Mouse (Mus musculus) ES-CJ7 (cell line): ENCODE results near the gene Lce1a1.
"Not testable (repeated sequence)": the region's sequence is repeated elsewhere in the genome, so short reads cannot be mapped to it uniquely, and the experiment has no call there.

Source experiments
- DNase-seq: peaks from one replicate; pipeline ENCODE4 v3.0.0; 2011; ENCODE audit warnings: low read depth, low spot score

The Lce1a1 gene

DNA sequence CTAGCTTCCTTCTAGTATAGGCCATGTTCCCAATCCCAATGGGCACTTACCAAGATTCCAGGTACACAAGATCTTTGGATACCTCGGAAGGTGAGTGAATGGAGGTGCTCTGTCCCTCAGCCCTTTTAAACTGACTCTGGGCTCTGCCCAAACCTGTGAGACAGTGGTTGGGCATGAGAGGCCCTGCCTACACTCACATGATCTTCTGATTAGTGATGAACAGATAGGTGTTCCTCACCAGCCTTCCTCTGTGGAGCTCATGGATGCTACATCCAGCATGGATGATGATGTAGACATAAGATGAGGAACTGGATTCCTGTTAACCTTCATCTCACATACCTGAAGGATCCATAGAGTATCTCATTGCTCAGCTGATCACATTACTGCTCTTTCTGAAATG, at the start of gene Lce1a1:
Lce1a1 (minus strand) TSS at position 101 of the 400 bp plus-strand sequence.
- DNase-seq, result no peak

DNA sequence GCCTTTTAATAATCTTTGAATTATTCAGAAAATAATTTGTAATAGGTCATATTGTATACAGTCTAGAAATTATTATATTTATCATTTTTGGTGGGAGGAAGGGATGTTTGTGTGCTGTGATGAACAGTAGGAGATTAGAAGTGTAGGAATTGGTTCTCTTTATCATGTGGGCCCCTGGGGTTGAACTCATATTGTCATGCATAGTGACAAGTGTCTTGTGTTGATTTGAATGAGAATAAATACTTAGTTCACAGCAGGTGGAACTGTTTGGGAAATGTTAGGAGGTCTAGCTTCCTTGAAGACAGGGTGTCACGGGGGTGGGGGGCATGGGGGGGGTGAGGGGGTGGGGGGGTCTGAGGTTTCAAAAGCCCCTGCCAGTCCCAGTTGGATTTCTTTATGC, 46.5 kb upstream of the Lce1a1 start:
- peak; percentile 82 for DNase-seq

DNA sequence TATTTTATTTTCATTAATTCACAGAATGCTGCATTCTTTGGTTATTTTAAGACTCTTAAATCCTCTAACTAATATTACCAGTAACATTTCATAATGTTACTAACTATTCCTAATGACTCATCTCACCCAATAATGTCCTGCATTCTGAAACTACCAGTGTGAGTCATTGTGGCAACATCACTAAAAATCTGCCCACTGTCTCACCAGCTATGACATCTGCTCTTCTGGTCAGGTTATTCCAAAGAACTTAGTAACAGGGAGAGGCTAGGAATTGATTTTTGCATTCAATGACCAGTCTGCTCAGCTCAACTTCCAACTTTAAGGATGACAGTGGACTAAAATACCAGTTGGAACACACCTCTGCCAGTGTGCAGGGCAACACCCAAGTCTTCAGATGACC, 43.6 kb upstream of the Lce1a1 start:
- no peak for DNase-seq

DNA sequence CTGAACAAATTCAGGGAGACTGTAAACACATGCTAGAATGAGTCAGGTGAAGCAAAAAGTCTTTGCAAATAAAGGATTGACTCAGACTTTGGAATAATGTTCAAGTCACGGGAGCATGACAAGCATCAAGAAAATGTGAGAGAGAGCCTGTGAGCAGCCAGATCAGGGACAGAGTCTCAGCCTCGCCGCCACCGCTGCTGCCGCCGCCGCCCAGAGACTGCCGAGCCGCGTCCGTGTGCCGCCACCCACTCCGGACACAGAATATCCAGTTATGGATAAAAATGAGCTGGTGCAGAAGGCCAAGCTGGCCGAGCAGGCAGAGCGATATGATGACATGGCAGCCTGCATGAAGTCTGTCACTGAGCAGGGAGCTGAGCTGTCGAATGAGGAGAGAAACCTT, 41.0 kb upstream of the Lce1a1 start:
- not testable (repeated sequence) for DNase-seq

DNA sequence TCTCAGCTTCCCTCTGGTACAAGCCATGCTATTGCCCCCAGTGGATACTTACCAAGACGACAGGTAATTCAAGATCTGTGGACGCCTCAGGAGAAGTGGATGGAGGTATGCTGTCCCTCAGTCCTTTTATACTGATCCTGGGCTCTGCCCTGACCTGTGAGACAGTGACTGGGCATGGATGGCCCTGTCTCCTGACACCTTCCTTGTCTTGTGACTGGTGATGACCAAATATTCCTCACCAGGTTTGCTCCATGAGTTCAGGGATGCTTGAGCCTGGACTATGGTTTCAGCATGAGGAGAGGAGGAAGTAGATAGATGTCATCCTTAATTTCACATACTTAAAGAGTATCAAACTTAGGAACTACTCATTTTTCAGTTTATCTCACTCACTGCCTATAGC, 39.0 kb upstream of the Lce1a1 start, which contains the start of gene Lce1d:
Lce1d (minus strand) TSS at position 101 of the 400 bp plus-strand sequence.
- no peak for DNase-seq

DNA sequence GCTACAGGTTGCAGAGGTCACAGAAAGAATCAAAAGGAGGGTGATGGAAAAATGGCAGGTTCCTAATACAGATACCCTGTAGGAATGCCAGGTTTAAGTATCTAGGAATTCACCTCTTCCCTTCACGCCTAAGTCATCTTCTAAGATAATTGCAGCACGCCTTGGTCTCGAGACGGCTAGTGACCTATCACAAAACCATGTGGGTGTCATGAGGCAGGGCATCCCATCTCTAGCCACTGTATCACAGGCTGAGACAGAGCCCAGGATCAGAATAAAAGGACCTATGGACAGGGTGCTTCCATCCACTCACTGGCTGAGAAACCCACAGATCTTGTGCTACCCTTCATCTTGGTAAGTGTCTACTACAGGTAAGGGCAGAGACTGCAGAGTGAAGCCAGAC, 30.8 kb upstream of the Lce1a1 start, which contains the start of gene Lce1c:
Lce1c (plus strand) TSS at position 301 of the 400 bp plus-strand sequence.
- no peak for DNase-seq

DNA sequence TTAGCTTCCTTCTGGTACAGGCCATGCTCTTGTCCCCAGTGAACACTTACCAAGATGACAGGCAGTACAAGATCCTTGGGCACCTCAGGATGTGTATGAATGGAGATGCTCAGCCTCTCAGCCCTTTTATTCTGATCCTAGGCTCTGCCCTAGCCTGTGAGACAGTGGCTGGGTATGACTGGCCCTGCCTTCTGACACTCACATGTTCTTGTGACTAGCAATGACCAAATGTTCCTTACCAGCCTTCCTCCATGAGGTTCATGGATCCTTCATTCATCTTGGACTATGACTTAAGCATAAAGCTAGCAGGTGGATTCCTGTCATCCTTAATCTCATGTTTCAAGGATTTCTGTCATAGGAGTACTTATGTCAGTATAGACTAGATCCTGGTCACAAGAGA, 22.1 kb upstream of the Lce1a1 start, which contains the start of gene Lce1a2:
Lce1a2 (minus strand) TSS at position 101 of the 400 bp plus-strand sequence.
- DNase-seq, result no peak

DNA sequence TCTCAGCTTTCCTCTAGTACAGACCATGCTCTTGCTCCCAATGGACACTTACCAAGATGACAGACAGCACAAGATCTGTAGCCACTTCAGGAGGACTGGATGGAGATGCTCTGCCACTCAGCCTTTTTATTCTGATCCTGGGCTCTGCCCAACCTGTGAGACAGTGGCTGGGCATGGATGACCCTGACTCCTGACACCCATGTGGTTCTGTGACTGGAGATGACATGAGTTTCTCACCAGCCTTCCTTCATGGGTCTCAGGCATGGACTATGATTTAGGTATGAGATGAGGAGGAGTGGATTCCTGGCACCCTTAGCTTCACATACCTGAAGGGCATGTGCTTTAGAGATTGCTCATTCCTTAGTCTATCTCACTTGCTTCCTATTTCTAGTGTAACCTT, 8.7 kb upstream of the Lce1a1 start, which contains the start of gene Lce1b:
Lce1b (minus strand) TSS at position 101 of the 400 bp plus-strand sequence.
- no peak for DNase-seq

DNA sequence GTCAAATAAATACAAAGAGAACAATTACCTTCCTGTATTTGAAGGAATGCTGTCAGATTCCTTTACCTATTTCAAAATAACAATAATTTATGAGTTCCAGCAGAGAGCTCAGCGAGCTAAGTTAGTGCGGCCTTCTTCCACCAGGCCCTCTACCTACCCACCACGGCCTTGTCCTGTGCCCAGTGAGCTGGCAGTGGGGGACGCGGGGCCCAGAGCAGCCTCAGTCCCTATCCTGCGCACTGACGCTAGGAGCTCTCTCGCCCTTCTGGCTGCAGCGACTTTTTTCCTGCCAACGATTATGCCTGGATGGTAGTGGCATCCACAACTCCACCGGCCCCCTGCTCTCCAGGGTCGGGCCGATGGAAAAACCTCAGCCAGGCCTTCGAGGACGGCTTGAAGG, 8.3 kb downstream of the Lce1a1 start:
- no peak for DNase-seq

DNA sequence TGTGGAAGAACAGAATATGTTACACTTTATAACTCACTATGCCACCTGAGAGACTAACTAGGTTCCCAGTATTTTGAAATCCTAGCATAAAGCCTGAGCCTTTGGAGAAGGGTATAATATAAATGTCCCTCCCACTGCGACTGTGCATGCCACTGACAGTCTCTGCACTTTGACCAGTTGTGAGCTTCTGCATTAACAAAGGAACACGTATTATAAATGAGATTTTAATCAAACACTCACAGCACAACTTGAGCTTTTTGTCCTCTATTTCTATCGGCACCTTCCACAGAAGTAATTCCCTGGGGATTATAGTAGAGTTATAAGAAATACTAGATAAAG, 9.5 kb downstream of the Lce1a1 start:
- DNase-seq, result no peak

DNA sequence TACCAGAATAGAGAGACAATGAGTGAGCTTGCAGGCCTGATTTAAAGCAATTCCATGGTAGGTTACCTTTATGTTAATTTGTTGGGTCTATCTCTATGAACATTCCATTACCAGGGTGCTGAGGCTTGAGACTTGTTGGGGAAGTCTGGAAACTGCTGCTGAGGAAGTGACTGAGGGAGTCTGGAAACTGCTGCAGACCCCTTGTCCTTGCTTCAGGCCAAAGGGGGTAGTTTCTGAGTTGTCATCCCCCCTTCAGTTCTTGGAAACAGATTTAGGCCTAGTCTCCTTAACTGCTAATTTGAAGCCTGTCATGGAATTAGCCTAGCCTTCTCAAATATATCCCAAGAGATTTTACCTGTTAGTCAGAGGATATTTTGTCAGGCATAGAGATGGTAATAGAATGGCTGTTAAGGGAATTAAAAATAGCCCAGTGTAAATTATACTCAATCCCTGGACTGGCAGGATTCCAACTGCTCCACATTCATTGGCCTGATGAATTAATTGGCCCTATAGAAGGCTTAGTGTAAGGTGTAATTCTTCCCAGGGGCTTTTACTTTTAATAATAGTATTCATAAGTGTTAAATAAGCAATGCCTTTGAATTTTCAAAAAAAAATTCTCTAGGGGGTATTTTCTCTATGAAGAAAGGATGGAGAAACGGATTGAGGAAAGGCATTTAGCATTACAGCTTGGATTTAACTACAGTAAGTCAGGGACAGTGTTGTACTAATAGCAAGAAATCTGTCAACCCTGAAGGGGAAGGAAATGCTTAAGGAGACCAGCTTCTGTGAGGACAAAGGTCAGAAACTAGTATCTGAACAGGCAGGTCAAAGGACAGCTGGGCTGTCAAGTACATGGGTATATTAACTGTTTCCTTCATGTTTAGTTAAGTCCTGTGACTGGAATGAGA, 10.1 kb downstream of the Lce1a1 start:
- DNase-seq, result no peak

DNA sequence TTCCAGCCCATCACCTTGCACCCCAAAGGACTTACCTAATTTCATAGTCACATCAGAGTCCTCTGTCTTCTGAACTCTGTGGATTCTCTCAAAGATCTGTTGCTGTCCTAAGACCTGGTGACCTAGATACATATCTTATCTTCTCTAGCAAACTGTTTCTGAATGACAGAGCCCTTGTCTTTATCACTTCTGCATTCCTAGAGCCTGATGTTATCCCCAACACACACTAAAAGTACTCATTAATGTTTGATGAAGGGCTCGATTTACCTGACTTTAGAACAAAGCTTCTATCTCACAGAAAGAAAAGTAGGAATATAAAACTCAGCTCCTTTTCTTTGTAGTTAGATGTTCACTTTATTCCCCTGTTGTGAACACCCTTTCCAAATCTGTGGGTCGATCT, 26.5 kb downstream of the Lce1a1 start, which contains the start of gene Lce6a:
Lce6a (minus strand) TSS at position 101 of the 400 bp plus-strand sequence.
- DNase-seq, result no peak

DNA sequence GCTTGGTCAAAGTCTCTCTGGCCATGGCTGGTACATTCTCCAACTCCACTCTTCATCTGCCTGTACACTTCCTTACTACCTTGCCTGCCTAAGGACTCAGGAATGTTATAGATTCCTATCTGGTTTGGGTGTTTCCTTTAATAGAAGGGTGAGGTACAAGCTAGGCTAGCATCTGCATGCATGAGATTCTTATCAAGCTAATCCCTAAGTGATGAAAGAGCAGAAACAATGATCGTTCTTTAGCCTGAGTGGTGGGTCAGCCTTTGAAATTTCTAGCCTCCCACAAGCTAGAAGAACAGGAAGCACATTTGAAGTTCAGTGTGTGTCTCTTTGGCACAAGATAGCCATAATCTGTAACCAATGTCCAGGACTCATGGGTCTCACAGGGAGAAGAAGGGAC, 38.3 kb downstream of the Lce1a1 start:
- no peak for DNase-seq

DNA sequence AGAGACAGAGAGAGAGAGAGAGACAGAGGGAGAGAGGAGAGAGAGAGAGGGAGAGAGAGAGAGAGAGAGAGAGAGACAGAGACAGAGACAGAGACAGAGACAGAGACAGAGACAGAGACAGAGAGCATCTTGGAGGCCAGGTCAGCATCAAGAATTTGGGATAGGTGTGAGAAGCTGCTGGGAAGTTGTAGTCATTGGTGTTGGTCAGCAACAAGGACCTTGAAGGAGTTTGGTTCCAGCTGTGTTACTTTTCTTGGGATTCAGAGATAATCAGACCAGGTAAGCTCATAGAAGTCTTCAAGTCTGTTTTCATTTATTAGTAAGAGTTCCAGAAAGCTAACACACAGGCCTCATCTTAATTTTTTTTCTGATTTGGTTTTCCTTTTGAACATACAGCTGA, 40.7 kb downstream of the Lce1a1 start, which contains the start of gene 2210017I01Rik:
2210017I01Rik (minus strand) TSS at position 101 of the 400 bp plus-strand sequence.
- no peak for DNase-seq

DNA sequence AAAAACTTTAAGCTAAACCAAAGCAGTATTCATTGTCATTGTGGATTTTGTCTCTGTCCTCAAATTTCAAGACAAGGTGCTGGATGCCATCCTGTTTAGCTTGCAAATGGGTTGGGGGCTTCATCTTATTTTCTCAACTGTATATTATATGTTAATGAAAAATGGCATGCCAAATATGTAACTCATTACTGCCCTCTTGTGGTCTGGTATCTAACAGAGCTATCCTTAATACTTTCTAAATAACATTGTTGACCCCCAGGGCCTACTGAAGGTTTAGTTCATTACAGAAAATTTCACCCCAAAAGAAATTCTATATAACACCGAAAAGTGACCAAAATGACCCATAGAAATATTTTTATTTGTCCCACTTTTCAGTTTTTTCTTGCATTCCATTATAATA, 45.9 kb downstream of the Lce1a1 start:
- peak; percentile 30 for DNase-seq

DNA sequence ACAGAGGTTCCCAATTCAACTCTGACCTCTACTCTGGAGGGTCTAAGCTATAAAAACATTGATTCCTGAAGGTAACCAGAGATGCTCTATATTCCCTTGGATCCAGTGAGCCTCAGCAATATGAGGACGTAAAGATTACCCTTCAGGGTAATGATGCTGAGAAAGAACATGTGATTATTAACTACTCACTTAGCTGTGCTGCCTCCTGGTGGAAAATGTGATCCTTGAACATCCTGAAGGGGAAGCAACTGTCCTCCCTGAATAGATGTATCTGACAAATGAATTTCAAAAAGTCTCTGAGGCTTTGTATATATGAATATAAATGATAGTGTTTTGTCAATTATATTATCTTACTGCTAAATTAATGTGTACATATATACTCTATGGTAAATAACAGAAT, 47.7 kb downstream of the Lce1a1 start:
- DNase-seq, result no peak

DNA sequence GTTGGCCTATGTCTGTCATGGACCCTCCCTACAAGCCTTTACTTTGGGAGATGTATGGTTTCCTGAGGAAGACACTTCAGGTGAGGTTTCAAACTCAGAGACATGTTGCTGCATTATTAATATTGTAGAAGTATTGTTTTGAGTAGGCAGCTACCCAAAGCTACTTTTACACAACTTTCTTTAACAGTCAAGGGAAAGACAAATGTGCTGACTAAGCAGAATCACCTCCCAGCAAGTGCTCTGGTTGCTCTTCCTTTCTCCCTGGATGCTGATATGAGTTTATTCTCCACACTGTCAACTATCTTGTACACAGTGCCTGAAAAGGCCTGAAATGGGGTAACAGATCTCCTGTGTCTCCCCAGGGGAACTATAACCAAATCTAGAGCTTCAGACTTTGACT, 48.1 kb downstream of the Lce1a1 start:
- DNase-seq, result no peak

DNA sequence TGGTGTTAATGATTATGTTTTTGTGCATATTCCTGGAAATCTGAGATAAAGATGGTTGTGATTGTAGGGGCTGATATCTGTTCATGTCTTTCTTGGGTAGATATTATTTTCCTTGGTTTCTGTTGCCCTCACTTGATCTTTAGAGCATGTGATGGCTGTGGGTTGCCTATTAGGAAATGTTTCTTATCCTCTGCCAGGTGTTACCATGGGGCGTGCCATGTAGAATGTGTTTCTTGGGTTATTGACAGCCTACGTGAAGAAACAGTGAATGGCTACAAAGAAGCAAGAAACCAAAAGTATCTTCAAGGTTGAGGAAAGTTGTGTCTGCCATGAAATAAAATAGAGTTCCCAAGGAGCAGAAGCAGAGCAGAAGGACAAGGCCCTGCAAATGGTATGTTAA, 49.7 kb downstream of the Lce1a1 start:
- DNase-seq, result no peak
